Mouse (Mus musculus): ENCODE data around the gene Magohb.
"Not testable (repeated sequence)": the region's sequence is repeated elsewhere in the genome, so short reads cannot be mapped to it uniquely, and the experiment has no call there.

The Magohb gene

GRCm38 (mm10) chr6:131292991-131293788 lies at the start of gene Magohb:
Gene Magohb, minus strand, starts transcription at chr6:131293244.
- DNase-seq (ENCODE audit: low spot score in 2 of 2): peak; percentile 69 to 81

DNA sequence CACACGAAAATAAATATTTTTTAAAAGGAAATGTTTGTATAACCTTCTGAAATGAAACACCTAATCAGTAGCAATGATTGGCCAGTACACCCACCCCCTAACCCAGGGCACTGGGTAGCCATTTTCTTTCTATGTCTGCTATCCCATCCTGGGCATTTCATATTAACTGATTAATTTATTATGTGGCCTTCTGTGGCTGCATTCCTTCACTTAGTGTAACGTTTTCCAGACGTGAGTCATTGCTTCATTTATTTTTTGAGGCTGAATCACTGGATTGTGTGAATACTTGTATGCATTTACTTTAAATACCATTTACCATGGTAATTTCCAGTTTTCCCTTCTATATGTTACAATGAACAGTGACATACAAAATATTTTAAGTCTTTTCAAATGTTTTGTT lies 47.0 kb upstream of the Magohb start:
- no peak for DNase-seq (ENCODE audit: low spot score in 2 of 2)

DNA sequence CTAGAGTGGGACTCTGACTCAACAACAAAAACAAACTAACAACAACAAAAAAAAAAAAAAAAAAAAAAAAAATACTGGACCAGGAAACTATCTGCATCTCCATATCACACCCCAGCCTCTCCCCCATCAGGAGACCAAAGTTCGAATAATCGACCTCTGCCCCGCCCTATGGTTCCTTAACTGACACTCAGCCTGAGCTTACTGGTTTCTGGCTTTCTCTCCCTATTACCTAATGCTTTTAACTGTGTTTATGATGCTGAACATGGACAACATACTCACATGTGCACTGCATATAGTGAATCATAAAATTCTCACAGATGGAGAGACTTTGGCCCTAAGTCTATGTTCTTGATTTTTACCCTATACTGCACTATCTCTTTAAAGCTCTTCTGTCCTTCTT lies 46.3 kb upstream of the Magohb start:
- no peak for DNase-seq (ENCODE audit: low spot score in 2 of 2)

DNA sequence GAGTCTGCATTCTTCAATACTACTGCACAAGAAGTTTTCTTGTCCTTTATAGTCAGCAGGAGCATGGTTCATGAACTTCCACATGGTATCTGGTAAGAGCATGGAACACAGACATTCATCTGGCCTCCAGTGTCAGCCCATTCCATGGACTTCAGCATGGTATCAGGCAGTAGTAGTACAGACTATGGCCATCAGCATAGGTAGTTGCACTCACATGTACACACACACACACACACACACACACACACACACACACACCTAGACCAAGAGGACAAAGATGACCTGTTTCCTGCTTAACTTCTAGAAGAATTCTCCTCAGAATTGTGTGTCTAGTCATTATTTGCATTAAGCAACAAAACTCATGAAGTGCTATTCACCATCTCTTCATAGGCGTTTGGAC lies 45.7 kb upstream of the Magohb start:
- no peak for DNase-seq (ENCODE audit: low spot score in 2 of 2)

GRCm38 (mm10) chr6:131327076-131327475 lies 34.0 kb upstream of the Magohb start:
- no peak for DNase-seq (ENCODE audit: low spot score in 2 of 2)

DNA sequence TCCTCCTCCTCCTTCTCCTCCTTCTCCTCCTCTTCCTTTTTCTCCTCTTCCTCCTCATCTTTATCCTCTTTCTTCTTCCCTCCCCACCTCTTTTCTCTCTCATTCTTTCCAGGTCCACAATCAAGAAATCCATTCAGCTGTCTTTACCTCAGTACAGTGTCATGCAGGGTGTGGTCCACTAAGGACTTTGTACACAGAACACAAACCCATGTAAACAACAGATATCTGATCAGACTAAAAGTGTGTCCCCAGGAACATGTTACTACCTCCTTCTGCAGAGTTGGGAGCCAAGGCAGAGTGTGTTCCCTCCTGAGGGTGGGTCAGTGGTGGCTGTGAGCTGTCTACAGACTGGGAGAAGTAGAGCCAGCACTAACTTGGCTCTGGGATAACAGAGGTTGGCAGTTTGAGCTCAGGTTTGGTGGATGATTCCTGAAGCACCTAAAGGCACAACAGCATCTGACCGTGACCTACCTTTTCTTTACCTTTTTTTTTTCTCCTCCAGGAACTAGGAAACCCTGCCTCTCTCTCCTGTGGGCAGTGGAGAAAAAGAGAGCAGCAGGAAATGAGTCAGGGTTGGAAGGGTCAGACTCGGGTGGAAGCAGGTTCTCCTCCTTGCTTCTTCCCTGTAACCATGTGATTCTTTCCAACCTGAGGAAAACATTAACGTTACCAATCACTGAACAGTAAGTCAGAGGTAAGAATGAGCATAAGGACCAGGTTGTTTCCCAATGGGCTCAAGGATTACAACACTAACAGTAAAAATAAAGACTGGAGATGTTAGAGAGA lies 29.0 kb upstream of the Magohb start:
- no peak for DNase-seq (ENCODE audit: low spot score in 2 of 2)

DNA sequence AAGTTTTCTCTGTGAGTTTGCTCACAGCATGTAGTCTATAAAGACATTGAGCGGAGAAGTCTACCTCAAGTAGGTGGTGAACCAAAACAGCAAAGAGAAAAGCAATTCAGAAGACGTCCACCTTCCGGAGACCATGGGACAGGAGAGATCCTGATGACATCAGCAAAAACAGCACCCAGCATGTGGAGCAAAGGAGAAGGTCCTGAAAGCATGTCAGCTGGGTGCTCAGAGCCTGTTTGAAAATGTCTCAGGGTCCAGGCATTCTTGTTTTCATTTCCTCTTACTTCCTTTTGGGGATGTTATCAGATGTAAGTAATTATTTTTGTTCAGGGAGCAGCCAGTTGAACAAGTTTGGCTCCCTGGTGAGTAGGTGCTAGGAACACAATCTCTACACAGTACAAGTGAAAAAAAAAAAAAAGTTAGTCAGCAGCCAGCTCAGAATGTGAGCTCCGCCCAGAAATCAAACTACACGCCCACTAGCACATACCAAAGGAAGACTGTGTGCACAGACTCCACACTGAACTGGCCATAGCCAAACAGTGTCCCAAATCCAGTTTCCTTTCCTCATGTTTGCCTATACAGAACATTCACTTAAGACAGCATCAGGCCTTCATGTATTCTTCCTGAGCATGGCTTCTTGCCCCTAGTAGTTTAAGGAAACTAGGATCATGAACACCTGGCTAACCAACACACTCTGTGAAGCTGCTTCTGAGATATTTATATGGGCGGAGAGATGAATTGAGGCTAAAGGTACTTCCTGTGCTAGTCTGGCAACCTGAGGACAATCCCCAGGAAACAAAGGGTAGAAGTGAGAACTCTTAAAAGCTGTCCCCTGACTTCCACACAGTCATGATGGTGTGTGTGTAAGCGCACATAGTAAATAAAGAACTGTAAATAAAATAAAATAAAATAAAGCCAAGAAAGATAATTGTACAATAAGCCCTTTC lies 23.4 kb upstream of the Magohb start:
- no peak for DNase-seq (ENCODE audit: low spot score in 2 of 2)

GRCm38 (mm10) chr6:131308031-131308430 lies 15.0 kb upstream of the Magohb start:
- no peak for DNase-seq (ENCODE audit: low spot score in 2 of 2)

DNA sequence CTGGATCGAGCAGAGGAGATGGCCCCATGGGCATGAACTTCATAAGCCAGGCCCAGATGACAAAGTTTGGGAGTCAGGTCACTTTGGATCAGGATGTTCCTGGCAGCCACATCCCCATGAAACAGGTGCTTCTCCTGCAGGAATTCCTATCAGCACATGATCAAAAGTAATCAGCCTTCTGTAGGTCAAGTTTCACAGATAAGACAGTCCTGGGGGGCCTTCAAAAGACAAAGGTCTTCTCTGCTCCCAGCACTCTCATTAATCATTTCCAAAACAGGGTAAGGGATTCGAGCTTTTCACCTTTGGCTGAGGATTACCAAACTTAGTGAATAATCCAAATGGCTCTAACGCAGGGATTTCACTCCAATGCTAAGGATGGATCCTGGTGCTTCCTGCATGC lies 11.7 kb upstream of the Magohb start:
- DNase-seq (ENCODE audit: low spot score in 2 of 2): no peak

DNA sequence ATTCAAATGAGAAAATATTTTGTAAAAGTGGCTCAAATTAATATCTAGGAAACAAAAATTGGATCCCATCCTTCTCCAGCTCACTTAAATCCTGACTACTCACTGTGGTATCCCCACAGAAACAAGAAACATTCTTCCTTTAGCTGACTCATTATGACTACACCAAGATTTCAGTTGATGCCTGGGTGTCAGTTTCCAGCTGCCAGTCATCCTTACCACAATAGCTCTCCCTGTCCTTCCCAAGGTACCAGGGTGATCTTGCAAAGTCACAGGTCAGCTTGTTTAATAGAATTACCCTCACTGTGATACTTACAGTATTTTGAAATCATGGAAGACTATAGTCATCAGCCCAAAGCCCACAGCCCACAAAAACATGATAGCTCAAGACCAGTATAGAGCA lies 5.5 kb upstream of the Magohb start:
- DNase-seq (ENCODE audit: low spot score in 2 of 2): no peak

DNA sequence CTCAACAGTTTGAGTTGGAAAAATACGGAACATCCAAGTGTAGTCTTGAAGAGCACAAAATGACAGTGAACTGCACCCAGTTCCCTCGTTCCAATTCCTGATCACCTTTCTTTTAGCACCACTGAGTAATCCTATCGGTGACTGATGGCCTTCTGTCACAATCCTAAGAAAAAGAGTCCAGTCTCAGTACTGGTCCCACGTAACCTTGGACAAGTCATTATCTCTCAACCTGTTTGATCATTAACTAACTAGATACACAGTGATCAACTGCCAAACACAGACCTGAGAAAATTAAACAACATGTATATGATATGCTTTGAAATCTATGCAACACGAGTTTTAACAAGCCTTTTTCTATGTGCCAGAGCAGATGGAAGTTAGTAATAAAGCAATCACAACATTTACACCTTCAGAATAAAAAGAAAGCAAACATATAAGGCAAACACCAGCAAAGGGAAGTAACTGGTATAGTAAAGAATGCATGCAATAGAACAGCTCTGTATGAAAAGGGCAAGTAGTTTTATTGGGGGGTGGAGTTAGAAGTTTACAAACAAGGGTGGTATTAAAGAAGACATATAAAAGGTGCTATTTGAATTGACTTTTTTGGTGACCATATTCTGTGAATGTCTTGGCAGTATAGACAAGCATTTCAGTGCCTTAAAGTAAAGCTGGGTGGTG lies 1.5 kb upstream of the Magohb start:
- DNase-seq (ENCODE audit: low spot score in 2 of 2): no peak

DNA sequence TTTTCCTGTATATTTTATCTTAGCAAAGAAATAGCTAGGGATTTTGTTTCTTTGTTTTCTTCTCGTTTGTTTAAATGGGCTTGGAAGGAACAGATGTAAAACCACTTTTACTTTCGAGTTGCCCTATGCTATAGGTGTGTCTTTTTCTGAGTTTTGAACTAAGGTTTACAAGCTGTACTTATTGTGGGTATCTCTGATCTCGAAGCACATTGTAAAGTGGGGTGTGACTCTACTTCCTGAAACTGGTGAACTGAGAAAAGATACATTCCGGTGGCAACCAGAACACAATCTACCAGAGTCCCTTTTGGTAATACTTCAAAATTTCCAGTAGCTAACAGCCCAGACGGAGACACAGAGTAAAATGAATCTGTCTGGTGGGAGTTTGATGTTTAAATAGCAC lies 872 bp upstream of the Magohb start:
- no peak for DNase-seq (ENCODE audit: low spot score in 2 of 2)

DNA sequence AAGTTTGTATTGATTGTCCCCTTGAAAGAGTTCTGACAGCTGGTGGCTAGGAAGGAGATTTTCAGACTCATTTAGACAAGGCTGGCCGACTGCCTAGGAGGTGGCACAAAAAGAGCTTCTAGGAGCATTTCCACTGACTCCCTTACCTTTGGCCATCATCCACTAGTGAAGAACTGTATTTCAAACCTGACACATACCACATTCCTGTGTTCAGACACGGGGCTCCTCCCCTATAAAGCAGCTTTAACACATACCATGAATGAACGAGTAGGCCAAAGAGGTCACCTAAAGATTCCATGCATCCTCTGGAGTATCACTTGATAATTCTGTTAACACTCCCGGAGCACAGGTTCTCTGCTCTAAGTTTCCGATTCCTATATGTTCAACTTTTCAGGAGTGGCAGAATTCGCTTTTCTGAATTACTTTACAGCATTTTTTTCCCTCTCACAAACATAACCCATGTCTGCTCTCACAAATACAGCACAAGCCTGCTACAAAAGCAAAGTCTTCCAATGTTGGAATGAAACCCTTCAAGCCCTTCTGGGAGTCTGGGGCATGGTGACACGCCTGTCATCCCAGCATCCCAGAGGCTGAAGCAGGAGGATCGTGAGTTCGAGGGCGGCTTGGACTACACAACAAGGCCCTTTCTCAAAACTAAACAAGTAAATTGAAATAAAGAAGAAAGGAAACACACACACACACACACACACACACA lies 611 bp downstream of the Magohb start:
- DNase-seq (ENCODE audit: low spot score in 2 of 2): no peak

DNA sequence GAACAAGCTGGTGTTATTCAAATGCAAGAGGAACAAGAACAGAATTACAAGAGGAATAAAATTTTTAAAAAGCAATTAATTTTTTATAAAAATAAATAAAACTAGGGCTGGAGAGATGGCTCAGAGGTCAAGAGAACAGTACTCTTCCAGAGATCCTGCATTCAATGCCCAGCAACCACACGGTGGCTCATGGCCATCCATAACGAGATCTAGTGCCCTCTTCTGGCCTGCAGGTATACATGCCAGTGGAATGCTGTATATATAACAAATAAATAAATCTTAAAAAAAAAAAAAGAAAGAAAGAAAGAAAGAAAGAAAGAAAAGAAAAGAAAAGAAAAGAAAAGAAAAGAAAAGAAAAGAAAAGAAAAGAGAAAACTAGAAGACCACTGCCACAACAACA lies 2.6 kb downstream of the Magohb start:
- peak in 1 of 2 experiments; percentile 6 for DNase-seq (ENCODE audit: low spot score in 2 of 2)

GRCm38 (mm10) chr6:131278160-131278559 lies 14.9 kb downstream of the Magohb start:
- not testable (repeated sequence) for DNase-seq (ENCODE audit: low spot score in 2 of 2)

- DNase-seq (ENCODE audit: low spot score in 2 of 2): no peak
Measured at GRCm38 (mm10) chr6:131276659-131277058, 16.4 kb downstream of the Magohb start.

GRCm38 (mm10) chr6:131272311-131272710 lies 20.7 kb downstream of the Magohb start:
- no peak for DNase-seq (ENCODE audit: low spot score in 2 of 2)

- no peak for DNase-seq (ENCODE audit: low spot score in 2 of 2)
Measured at GRCm38 (mm10) chr6:131270312-131270711, 22.7 kb downstream of the Magohb start.

- DNase-seq (ENCODE audit: low spot score in 2 of 2): no peak
Measured at GRCm38 (mm10) chr6:131269599-131269998, 23.4 kb downstream of the Magohb start.

DNA sequence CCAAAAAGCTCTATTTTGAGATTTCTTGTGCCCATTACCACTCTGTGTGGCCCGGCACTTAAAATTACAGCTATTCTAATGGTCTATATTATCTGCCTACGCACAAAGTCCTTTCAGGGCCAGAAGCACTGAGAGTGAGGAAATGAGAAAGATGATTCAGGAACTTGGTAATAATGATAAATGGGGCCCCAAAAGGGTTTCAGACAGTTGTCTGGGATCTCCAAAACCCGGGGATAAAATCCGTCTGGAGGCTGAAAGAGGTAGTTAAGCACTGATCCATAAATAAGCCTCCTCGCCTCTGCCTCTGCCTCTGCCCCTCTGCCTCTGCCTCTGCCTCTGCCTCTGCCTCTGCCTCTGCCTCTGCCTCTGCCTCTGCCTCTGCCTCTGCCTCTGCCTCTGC lies 28.9 kb downstream of the Magohb start:
- DNase-seq (ENCODE audit: low spot score in 2 of 2): no peak

DNA sequence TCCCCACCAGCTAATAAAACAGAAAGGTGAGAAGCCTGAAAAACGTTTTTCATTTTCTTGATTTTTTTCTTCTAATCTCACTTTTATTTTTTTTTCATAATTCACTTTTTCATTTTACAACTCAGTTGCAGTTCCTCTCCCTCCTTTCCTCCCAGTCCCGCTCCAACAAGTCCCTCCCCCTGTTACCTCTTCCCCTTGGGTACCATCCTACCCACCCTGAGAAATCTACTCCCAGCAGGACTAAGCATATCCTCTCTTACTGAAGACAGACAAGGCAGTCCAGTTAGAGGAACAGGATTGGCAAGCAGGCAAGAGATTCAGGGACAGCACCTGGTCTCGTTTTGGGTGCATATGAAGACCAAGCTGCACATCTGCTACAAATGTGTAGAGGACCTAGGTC lies 30.3 kb downstream of the Magohb start:
- no peak for DNase-seq (ENCODE audit: low spot score in 2 of 2)

All from frontal cortex, postnatal 14 days (tissue).